Mouse (Mus musculus) G1E (cell line): ENCODE results near the gene Slc9b2.

Experiments
- CTCF ChIP-seq: IDR thresholded peaks from 2 replicates; pipeline ENCODE4 v1.5.1; 2012; ENCODE audit warnings: low read depth, low read length, inconsistent platforms, mixed read lengths
- GATA1 ChIP-seq: IDR thresholded peaks from 2 replicates; pipeline ENCODE4 v1.6.1; 2012; ENCODE audit warnings: borderline replicate concordance, low read length, inconsistent platforms, mixed read lengths
- GATA2 ChIP-seq: IDR thresholded peaks from 2 replicates; pipeline ENCODE4 v1.6.1; 2012; ENCODE audit warnings: low read depth, low read length, inconsistent platforms, borderline replicate concordance
- TAL1 ChIP-seq: conservative IDR thresholded peaks from 2 replicates; pipeline ENCODE4 v1.6.1; 2012; ENCODE audit warnings: low read depth, low read length, inconsistent platforms, mixed read lengths

GRCm38 (mm10) chr3:135298560-135298959 lies 8.9 kb upstream of the Slc9b2 start:
- no peak for TF ChIP-seq CTCF
- no peak for TF ChIP-seq GATA1
- no peak for TF ChIP-seq TAL1
- TF ChIP-seq GATA2 = no peak
